Mouse (Mus musculus) heart, adult 2 months (tissue): Measurements from ENCODE around the gene Cftr.

Experiments
- CTCF ChIP-seq: fragments of 200-600 bp; IDR thresholded peaks from 2 replicates; pipeline ENCODE4 v1.8.1; 2022; ENCODE audit warnings: antibody characterized with exemption, mild to moderate bottlenecking, moderate library complexity
- EP300 ChIP-seq: fragments of 200-500 bp; IDR thresholded peaks from 2 replicates; pipeline ENCODE4 v1.6.1; 2011; ENCODE audit warnings: low read depth, low read length, control low read depth; ENCODE audit not compliant: insufficient read depth
- POLR2A ChIP-seq: fragments of 200-500 bp; IDR thresholded peaks from 2 replicates; pipeline ENCODE4 v1.6.1; 2011; ENCODE audit warnings: mild to moderate bottlenecking, low read depth, low read length, control low read depth; ENCODE audit not compliant: insufficient read depth

DNA sequence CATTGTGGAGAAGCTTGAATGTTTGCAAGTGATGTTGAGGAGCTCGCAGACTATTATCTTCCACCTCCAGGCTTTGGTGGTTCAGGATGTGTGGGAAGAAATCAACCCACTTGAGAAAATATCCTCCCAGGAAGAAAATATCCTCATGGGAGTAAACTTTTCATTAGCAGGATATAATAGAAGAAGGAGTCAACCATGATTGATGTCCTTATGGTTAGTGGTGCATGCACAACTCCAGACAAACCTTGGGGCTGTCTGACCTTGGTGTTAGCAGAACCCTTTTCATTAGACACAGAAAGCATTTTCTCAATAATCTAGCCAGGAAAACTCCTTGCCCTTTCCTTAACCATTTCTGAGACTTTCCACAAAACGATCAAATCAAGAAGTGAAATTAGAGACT is 173.8 kb downstream of the Cftr start:
- no peak for TF ChIP-seq CTCF
- TF ChIP-seq POLR2A, result no peak
- no peak for TF ChIP-seq EP300
